Mouse (Mus musculus): Measurements from ENCODE around the gene Ptgfrn.

The Ptgfrn gene

GRCm38 (mm10) chr3:101047586-101048275, 62.3 kb downstream of the Ptgfrn start:
- DNase-seq (ENCODE audit: inconsistent age in 2 of 2, low spot score in 1 of 2): peak; percentile 75 to 91

- DNase-seq (ENCODE audit: inconsistent age in 2 of 2, low spot score in 1 of 2): peak; percentile 29 to 69
Measured at GRCm38 (mm10) chr3:101045431-101045830, 64.6 kb downstream of the Ptgfrn start.

- no peak for DNase-seq (ENCODE audit: inconsistent age in 2 of 2, low spot score in 1 of 2)
Measured at GRCm38 (mm10) chr3:101044686-101045085, 65.4 kb downstream of the Ptgfrn start.

GRCm38 (mm10) chr3:101041997-101042396, 68.1 kb downstream of the Ptgfrn start:
- DNase-seq (ENCODE audit: inconsistent age in 2 of 2, low spot score in 1 of 2): no peak

GRCm38 (mm10) chr3:101037984-101038545, 72.0 kb downstream of the Ptgfrn start:
- no peak for DNase-seq (ENCODE audit: inconsistent age in 2 of 2, low spot score in 1 of 2)

GRCm38 (mm10) chr3:101036001-101036400, 74.1 kb downstream of the Ptgfrn start:
- no peak for DNase-seq (ENCODE audit: inconsistent age in 2 of 2, low spot score in 1 of 2)

GRCm38 (mm10) chr3:101034509-101034908, 75.6 kb downstream of the Ptgfrn start:
- no peak for DNase-seq (ENCODE audit: inconsistent age in 2 of 2, low spot score in 1 of 2)

GRCm38 (mm10) chr3:101033644-101034043, 76.4 kb downstream of the Ptgfrn start:
- DNase-seq (ENCODE audit: inconsistent age in 2 of 2, low spot score in 1 of 2): no peak

GRCm38 (mm10) chr3:101031456-101032142, 78.5 kb downstream of the Ptgfrn start:
- DNase-seq (ENCODE audit: inconsistent age in 2 of 2, low spot score in 1 of 2): no peak

GRCm38 (mm10) chr3:101030630-101031029, 79.4 kb downstream of the Ptgfrn start:
- no peak for DNase-seq (ENCODE audit: inconsistent age in 2 of 2, low spot score in 1 of 2)

GRCm38 (mm10) chr3:101029339-101029738, 80.7 kb downstream of the Ptgfrn start, which contains the start of gene Cd101:
Gene Cd101, minus strand, starts transcription at chr3:101029556.
- no peak for DNase-seq (ENCODE audit: inconsistent age in 2 of 2, low spot score in 1 of 2)

GRCm38 (mm10) chr3:101026741-101027140, 83.3 kb downstream of the Ptgfrn start:
- no peak for DNase-seq (ENCODE audit: inconsistent age in 2 of 2, low spot score in 1 of 2)

GRCm38 (mm10) chr3:101022967-101023366, 87.1 kb downstream of the Ptgfrn start:
- DNase-seq (ENCODE audit: inconsistent age in 2 of 2, low spot score in 1 of 2): no peak

- DNase-seq (ENCODE audit: inconsistent age in 2 of 2, low spot score in 1 of 2): no peak
Measured at GRCm38 (mm10) chr3:101021481-101022051, 88.5 kb downstream of the Ptgfrn start.

- DNase-seq (ENCODE audit: inconsistent age in 2 of 2, low spot score in 1 of 2): no peak
Measured at GRCm38 (mm10) chr3:101021073-101021472, 89.0 kb downstream of the Ptgfrn start.

GRCm38 (mm10) chr3:101018494-101018893, 91.6 kb downstream of the Ptgfrn start:
- DNase-seq (ENCODE audit: inconsistent age in 2 of 2, low spot score in 1 of 2): no peak

GRCm38 (mm10) chr3:101016050-101016449, 94.0 kb downstream of the Ptgfrn start:
- peak; percentile 45 to 73 for DNase-seq (ENCODE audit: inconsistent age in 2 of 2, low spot score in 1 of 2)

- DNase-seq (ENCODE audit: inconsistent age in 2 of 2, low spot score in 1 of 2): no peak
Measured at GRCm38 (mm10) chr3:101015254-101015653, 94.8 kb downstream of the Ptgfrn start.

- DNase-seq (ENCODE audit: inconsistent age in 2 of 2, low spot score in 1 of 2): no peak
Measured at GRCm38 (mm10) chr3:101013536-101013935, 96.5 kb downstream of the Ptgfrn start.

GRCm38 (mm10) chr3:101013005-101013404, 97.1 kb downstream of the Ptgfrn start:
- no peak for DNase-seq (ENCODE audit: inconsistent age in 2 of 2, low spot score in 1 of 2)

- no peak for DNase-seq (ENCODE audit: inconsistent age in 2 of 2, low spot score in 1 of 2)
Measured at GRCm38 (mm10) chr3:101012597-101012996, 97.5 kb downstream of the Ptgfrn start.

- no peak for DNase-seq (ENCODE audit: inconsistent age in 2 of 2, low spot score in 1 of 2)
Measured at GRCm38 (mm10) chr3:101012131-101012571, 97.9 kb downstream of the Ptgfrn start.
